Mouse (Mus musculus): ENCODE measurements around the gene Sppl3.
A peak's percentile ranks its signal among the peaks of the same experiment; 100 is the strongest.

- TF ChIP-seq POLR2A (IDR thresholded peaks at IDR 0.05; ENCODE audit: extremely low read depth, insufficient read depth, low read length) (0 out of 2 replicates have a peak, but pooled peaks have one; percentile 29), CTCF (IDR thresholded peaks at IDR 0.05; ENCODE audit: low read depth, low read length) (no peak)
These were observed 41.2 kb upstream of the Sppl3 start for GRCm38 (mm10) chr5:114969609-114970215.
